Mouse (Mus musculus): ENCODE data around the gene Cutc. TPM values are rescaled to one million over a fixed set of nuclear protein-coding genes. Genes with fewer than 3 reads are reported as not detected.

Gene Cutc
- polyA plus RNA-seq, 1 experiment: 5.2 TPM

GRCm38 (mm10) chr19:43766451-43766850 is 13.7 kb downstream of the Cutc start:
- no peaks in the 10 kb centered on the region for H3K4me1 ChIP-seq (ENCODE audit: control insufficient read depth, insufficient read depth, insufficient read length)
- TF ChIP-seq POLR2A (IDR thresholded peaks at IDR 0.05; ENCODE audit: low read depth, low read length) (no peak), CTCF (IDR thresholded peaks at IDR 0.05; ENCODE audit: extremely low read depth, insufficient read depth, insufficient read length, insufficient replicate concordance) (no peak)
- 94% methylated on average over 5 of the region's 5 CpGs for WGBS
- no peak overlapping the region for H3K4me3 ChIP-seq (ENCODE audit: extremely low read depth, insufficient read depth, insufficient read length)
- no peak overlapping the region for H3K27ac ChIP-seq (ENCODE audit: insufficient read depth, low read length)
- H3K36me3 ChIP-seq (ENCODE audit: control insufficient read depth, insufficient read depth, low read length): peaks cover 17% of the 10 kb centered on the region
- H3K27me3 ChIP-seq (ENCODE audit: control insufficient read depth, insufficient read depth, low read length): no peaks in the 10 kb centered on the region
- DNase-seq (ENCODE audit: low read depth in 1 of 2, low spot score in 2 of 2): no peak

- Histone ChIP-seq H3K27me3 (ENCODE audit: control insufficient read depth, insufficient read depth, low read length) (no peaks in the 10 kb centered on the region), H3K27ac (ENCODE audit: insufficient read depth, low read length) (no peak overlapping the region), H3K4me1 (ENCODE audit: control insufficient read depth, insufficient read depth, insufficient read length) (no peaks in the 10 kb centered on the region), H3K4me3 (ENCODE audit: extremely low read depth, insufficient read depth, insufficient read length) (no peak overlapping the region), H3K36me3 (ENCODE audit: control insufficient read depth, insufficient read depth, low read length) (peaks cover 17% of the 10 kb centered on the region)
- 95% methylated on average over 9 of the region's 9 CpGs for WGBS
- DNase-seq (ENCODE audit: low read depth in 1 of 2, low spot score in 2 of 2): no peak
- TF ChIP-seq CTCF (IDR thresholded peaks at IDR 0.05; ENCODE audit: extremely low read depth, insufficient read depth, insufficient read length, insufficient replicate concordance) (no peak), POLR2A (IDR thresholded peaks at IDR 0.05; ENCODE audit: low read depth, low read length) (no peak)
Observed at GRCm38 (mm10) chr19:43767549-43768322, 14.9 kb downstream of the Cutc start.

GRCm38 (mm10) chr19:43769366-43769960 is 16.7 kb downstream of the Cutc start:
- no peak for DNase-seq (ENCODE audit: low read depth in 1 of 2, low spot score in 2 of 2)
- H3K27ac ChIP-seq (ENCODE audit: insufficient read depth, low read length): no peak overlapping the region
- H3K36me3 ChIP-seq (ENCODE audit: control insufficient read depth, insufficient read depth, low read length): peaks cover 16% of the 10 kb centered on the region
- no peaks in the 10 kb centered on the region for H3K27me3 ChIP-seq (ENCODE audit: control insufficient read depth, insufficient read depth, low read length)
- TF ChIP-seq CTCF (IDR thresholded peaks at IDR 0.05; ENCODE audit: extremely low read depth, insufficient read depth, insufficient read length, insufficient replicate concordance) (no peak), POLR2A (IDR thresholded peaks at IDR 0.05; ENCODE audit: low read depth, low read length) (no peak)
- H3K4me3 ChIP-seq (ENCODE audit: extremely low read depth, insufficient read depth, insufficient read length): no peak overlapping the region
- H3K4me1 ChIP-seq (ENCODE audit: control insufficient read depth, insufficient read depth, insufficient read length): no peaks in the 10 kb centered on the region
- 89% methylated on average over 5 of the region's 5 CpGs for WGBS

- no peak for TF ChIP-seq POLR2A (IDR thresholded peaks at IDR 0.05; ENCODE audit: low read depth, low read length)
- no peak for TF ChIP-seq CTCF (IDR thresholded peaks at IDR 0.05; ENCODE audit: extremely low read depth, insufficient read depth, insufficient read length, insufficient replicate concordance)
- 27% methylated on average over 4 of the region's 4 CpGs for WGBS
- Histone ChIP-seq H3K27ac (ENCODE audit: insufficient read depth, low read length) (no peak overlapping the region), H3K4me3 (ENCODE audit: extremely low read depth, insufficient read depth, insufficient read length) (no peak overlapping the region), H3K27me3 (ENCODE audit: control insufficient read depth, insufficient read depth, low read length) (no peaks in the 10 kb centered on the region), H3K36me3 (ENCODE audit: control insufficient read depth, insufficient read depth, low read length) (peaks cover 13% of the 10 kb centered on the region; the same call in 1 of the 2 replicates), H3K4me1 (ENCODE audit: control insufficient read depth, insufficient read depth, insufficient read length) (no peaks in the 10 kb centered on the region)
- DNase-seq (ENCODE audit: low read depth in 1 of 2, low spot score in 2 of 2): no peak
Observed at GRCm38 (mm10) chr19:43770584-43770983, 17.8 kb downstream of the Cutc start.

- Histone ChIP-seq H3K27me3 (ENCODE audit: control insufficient read depth, insufficient read depth, low read length) (no peaks in the 10 kb centered on the region), H3K36me3 (ENCODE audit: control insufficient read depth, insufficient read depth, low read length) (peaks cover 11% of the 10 kb centered on the region; the same call in 1 of the 2 replicates), H3K4me1 (ENCODE audit: control insufficient read depth, insufficient read depth, insufficient read length) (no peaks in the 10 kb centered on the region), H3K4me3 (ENCODE audit: extremely low read depth, insufficient read depth, insufficient read length) (no peak overlapping the region), H3K27ac (ENCODE audit: insufficient read depth, low read length) (no peak overlapping the region)
- 18% methylated on average over 5 of the region's 5 CpGs for WGBS
- TF ChIP-seq POLR2A (IDR thresholded peaks at IDR 0.05; ENCODE audit: low read depth, low read length): no peak
- TF ChIP-seq CTCF (IDR thresholded peaks at IDR 0.05; ENCODE audit: extremely low read depth, insufficient read depth, insufficient read length, insufficient replicate concordance): no peak
- peak in 1 of 2 experiments; percentile 38 for DNase-seq (ENCODE audit: low read depth in 1 of 2, low spot score in 2 of 2)
Observed at GRCm38 (mm10) chr19:43771499-43771969, 18.7 kb downstream of the Cutc start.

GRCm38 (mm10) chr19:43772311-43772710 is 19.5 kb downstream of the Cutc start:
- no peak overlapping the region for H3K27ac ChIP-seq (ENCODE audit: insufficient read depth, low read length)
- WGBS: 84% methylated on average over 6 of the region's 6 CpGs
- DNase-seq (ENCODE audit: low read depth in 1 of 2, low spot score in 2 of 2): no peak

More at GRCm38 (mm10) chr19:43772311-43772710, 19.5 kb downstream of the Cutc start:
- Histone ChIP-seq H3K4me1 (ENCODE audit: control insufficient read depth, insufficient read depth, insufficient read length) (no peaks in the 10 kb centered on the region), H3K4me3 (ENCODE audit: extremely low read depth, insufficient read depth, insufficient read length) (no peak overlapping the region), H3K27me3 (ENCODE audit: control insufficient read depth, insufficient read depth, low read length) (no peaks in the 10 kb centered on the region), H3K36me3 (ENCODE audit: control insufficient read depth, insufficient read depth, low read length) (peaks cover 11% of the 10 kb centered on the region; the same call in 1 of the 2 replicates)
- TF ChIP-seq POLR2A (IDR thresholded peaks at IDR 0.05; ENCODE audit: low read depth, low read length) (no peak), CTCF (IDR thresholded peaks at IDR 0.05; ENCODE audit: extremely low read depth, insufficient read depth, insufficient read length, insufficient replicate concordance) (no peak)
